Mouse (Mus musculus): ENCODE measurements around the gene Rnf10.

Rnf10 gene

GRCm38 (mm10) chr5:115191880-115192827 is 80.5 kb downstream of the Rnf10 start:
- no peaks in the 10 kb centered on the region for H3K9me3 ChIP-seq (ENCODE audit: low read length)
- peak overlapping the region; percentile 84 for H3K4me3 ChIP-seq (replicated peaks; ENCODE audit: low read length)
- no peak for TF ChIP-seq POU5F1 (IDR thresholded peaks at IDR 0.05; ENCODE audit: borderline replicate concordance, low read length)
- no peak for TF ChIP-seq NANOG (IDR thresholded peaks at IDR 0.05; ENCODE audit: borderline replicate concordance, low read length)
- no peak for TF ChIP-seq CTCF (conservative IDR thresholded peaks at IDR 0.05; ENCODE audit: low read length)
- no peaks in the 10 kb centered on the region for H3K36me3 ChIP-seq (ENCODE audit: insufficient read depth, low read length)
- H3K27me3 ChIP-seq (ENCODE audit: insufficient read depth, low read length): peaks cover 48% of the 10 kb centered on the region
- peaks cover 72% of the 10 kb centered on the region for H3K4me1 ChIP-seq (replicated peaks; ENCODE audit: low read depth, low read length)
